Mouse (Mus musculus): ENCODE results near the gene Hspb7.

Hspb7 gene

DNA sequence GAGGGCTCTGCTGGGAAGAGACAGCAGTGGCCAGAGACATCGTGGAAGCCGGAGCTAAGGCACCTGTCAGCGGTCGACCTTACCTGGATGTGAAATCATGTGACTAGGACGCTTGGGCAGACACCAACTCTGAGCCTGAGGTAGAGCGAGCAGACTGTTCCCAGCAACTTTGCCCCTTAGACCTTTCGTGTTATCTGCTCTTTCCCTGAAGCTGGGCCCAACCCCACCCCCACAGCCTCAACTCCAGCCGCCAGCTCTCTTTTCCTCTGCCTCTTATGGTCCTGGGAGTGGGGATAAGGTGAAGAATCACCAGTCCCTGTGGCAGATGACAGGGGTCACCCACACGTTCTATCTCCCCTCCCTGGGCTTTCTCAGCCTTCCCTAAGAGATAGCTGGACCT lies 307 bp downstream of the Hspb7 start:
- no peak for DNase-seq

GRCm38 (mm10) chr4:141421423-141421822 lies 844 bp downstream of the Hspb7 start:
- DNase-seq = no peak

DNA sequence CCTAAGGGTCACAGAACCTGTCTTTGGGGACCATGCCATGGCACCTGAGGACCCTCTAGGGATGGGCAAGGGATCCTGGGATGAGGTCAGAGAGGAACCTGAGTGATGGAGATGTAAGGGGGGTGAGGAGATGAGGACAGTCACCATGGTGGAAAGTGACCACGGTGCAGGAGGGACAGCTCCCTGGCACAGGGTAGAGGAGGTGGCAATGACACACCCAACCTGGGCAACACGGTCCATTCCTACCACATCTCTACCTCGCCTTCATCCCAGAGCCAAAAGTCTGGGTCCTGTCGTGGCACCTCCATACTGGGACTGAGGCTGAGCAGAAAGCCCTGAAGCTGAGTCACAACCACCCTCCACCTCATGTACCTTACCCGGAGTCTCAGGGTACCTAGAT lies 2.3 kb downstream of the Hspb7 start:
- no peak for DNase-seq

DNA sequence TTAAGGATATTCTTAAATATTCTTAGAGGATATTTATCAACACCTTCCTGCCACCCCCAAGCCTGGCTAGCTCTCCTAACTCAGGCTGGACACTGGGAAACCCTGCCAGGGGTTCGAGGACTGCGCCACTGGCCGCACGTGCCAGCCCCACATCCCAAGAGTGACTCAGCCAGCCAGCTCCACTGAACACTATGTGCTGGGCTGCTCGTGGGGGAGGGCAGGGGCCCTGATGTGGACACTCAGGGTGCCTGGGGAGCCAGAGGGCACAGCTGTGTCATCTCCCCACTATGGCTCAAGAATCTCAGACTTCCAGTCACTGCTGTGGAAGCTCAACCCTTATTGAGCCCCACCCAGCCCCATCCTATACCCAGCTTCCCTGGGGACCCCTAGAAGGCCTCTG lies 2.7 kb downstream of the Hspb7 start:
- DNase-seq = no peak

DNA sequence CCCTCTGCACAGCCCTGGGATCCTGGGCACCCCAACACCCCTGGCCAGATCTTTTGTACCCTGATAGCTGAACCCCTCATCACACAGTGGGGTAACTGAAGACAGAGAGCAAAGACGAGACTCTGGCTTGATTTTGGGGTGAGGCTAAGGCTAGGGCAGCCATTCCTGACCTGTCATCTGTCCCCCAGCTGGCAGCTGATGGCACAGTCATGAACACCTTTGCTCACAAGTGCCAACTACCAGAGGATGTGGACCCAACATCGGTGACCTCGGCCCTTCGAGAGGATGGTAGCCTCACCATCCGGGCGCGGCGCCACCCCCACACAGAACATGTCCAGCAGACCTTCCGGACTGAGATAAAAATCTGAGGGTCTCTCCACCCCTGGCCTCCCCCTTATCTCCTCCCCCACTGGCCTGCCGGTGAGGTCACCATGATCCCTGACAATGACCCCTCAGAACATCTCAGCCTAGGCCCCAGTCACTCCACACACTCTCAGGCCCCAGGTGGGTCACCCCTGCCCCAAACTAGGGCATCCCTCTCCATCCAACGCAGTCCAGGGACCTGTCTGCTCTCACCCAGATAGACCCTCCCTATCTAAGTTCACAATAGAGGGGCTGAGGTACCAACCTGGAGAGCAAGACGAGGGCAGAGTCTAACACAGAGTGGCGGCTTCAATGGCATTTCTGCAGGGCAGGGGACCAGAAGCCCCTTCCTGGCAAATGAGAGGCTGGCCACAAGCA lies 3.3 kb downstream of the Hspb7 start:
- DNase-seq = no peak

DNA sequence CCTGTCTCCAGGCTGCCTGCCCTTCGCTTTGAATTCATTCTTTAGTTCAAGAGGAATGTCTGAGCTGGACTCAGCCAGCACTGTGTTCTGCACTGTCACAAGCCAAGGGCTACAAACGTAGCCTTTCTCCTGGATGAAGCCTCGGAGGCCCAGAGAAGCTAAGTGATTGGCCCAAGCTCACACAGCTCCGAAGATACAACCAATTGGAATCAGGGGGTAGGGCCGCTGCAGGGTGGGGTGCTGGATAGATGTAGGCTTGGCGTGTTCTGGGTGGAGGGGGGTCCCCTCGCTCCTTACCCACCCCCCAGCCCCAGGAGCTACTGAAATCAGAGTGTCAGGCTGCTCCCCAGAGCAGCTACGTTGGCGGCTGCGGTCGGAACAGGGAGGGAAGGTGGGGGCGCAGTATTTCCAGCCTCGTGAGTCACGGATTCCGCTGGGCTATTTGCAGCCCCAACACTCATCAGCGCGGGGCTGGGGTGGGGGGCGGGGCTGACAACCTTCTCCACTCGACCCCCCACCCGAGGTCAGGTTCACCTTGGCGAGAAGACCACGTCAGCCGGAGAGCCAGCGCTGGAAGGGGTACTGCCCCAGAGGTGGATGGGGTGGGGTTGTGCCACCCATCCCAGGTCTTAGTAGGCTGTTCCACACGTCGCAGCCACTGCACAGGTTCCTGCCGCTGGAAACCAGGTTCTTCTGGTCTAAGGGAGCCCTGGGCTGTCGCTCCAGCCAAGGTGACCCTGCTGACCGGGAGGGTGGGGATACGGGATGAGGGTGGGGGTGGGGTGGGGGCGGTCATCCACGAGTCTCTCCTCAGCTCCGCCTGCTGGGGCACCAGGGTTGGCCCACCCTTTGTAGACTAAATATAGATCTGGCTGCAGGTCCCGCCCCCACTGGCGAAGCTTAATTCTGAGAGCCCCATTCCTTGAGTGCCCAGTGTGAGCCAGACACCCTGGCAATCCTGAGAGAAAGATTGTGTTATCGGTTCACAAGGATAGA lies 5.2 kb downstream of the Hspb7 start:
- DNase-seq = peak; percentile 63

DNA sequence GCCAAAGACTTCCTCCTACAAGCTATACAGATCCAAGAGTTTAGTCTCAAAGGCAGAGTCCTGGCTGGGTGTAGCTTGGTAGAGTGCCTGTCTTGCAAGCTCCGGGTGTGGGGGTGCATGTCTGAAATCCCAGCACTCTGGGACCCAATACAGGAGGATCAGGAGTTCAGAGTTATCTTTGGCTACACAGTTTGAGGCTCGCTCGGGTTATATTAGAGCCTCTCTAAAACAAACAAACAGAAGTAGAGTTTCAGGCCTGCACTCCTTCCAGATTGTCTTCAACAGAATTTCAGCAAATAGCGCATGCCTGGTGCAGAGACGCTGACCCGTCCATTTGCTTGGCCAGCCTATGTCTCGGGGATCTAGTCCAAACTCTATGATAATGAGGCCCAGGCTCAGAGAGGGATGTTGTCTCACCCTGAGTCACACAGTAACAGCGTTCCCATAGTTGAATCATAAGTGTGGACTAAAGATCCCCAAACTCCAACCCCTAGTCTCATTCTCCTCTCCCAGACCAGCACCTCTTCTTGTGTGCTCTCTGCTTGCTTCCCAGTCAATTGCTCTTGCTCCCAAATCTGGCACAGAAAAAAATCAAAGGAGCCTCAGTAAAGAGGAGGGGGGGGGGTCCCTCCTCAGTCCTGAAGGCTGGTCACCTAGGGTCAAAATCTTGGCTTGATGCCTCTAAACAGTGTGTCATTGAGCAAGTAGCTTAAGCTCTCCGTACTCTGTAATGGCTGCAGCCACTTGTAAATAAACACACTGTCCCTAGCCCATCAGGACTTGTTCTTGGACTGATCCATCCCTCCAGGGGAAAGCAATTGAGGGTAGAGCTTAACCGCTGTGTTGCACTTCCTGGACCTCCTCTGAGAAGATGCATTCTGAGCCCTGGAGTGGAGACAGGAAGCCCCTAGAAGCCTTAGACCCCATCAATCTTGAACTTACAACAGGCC lies 6.5 kb downstream of the Hspb7 start:
- no peak for DNase-seq

GRCm38 (mm10) chr4:141427921-141428320 lies 7.3 kb downstream of the Hspb7 start:
- DNase-seq = no peak

- no peak for DNase-seq
These were observed 8.8 kb downstream of the Hspb7 start for GRCm38 (mm10) chr4:141429381-141429780.

- peak; percentile 25 for DNase-seq
These were observed 9.3 kb downstream of the Hspb7 start for GRCm38 (mm10) chr4:141429847-141430246.

- DNase-seq = peak; percentile 52
These were observed 10.4 kb downstream of the Hspb7 start for GRCm38 (mm10) chr4:141430997-141431396.

- no peak for DNase-seq
These were observed 12.1 kb downstream of the Hspb7 start for GRCm38 (mm10) chr4:141432666-141433065.

DNA sequence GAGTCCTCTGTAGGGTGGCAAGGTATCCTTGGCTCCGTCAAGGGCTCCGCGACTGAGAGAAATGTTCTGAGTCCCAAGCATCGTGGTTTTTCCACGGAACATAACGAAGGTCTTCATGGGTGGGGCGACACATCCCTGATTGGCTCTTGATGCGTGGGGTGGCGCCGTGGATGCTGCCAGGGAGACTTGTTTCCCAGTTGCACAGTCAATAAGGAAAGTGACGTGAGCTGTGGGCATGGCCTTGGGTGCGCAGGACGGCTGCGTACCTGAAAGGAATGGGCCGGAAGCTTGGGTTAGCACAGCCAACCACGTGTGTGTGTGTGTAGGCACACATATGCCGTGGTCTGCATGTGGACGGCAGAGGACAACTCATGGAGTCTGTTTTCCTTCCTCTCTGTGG lies 12.6 kb downstream of the Hspb7 start:
- DNase-seq = no peak

DNA sequence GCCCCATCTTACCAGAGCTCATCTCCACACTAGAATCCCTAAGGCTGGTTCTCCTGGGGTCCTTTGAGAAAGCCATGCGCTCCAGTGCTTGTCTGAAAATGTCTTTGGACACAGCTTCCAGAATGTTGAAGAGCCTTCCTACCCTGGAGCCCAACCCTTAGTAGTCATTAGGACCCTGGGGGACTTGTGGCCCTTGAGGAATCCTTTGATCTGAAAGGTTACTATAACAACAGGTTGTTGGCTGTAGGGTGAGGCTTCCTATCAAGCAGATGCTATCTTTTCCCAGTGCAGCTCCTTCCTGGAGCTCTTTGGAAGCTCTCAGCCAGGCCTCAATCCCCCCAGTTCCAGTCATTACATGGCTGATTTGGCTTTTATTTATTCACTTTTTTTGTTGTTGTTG lies 15.4 kb downstream of the Hspb7 start, which contains the start of gene Srarp:
Srarp (minus strand) TSS at position 132 of the 400 bp plus-strand sequence.
- DNase-seq = no peak

DNA sequence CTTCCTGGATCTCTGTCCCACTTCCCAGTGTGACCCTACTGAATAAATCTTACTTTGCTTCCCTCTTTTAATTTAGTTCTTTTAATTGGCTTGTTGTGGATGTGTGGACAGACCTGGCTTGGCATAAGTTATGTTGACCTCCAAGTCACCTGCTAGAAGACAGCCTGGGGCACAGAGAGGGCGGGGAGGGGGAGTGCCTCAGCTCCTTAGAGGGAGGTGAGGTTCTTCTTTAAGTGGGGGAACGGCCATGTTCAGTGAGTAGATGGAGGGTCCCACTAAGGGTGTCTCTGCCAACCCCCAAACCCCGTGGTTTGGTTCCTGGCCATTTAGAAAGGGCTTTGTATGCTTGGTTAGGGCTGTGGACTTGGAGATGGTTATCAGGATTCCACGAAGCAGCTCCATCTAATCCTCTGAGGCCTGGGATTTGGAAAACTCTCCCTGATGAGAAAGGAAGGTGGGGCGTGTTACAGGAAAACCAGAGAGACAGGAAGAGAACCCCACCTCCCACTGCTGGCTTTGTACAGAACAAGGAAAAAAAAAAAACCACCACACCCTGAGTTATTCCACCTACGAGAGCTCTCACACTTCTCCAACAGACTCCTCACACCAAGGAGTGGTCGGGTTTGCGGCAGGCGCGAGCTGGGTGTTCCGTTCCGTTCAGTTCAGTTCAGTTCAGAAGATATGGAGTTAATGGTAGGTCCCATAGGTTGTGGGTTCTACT lies 18.7 kb downstream of the Hspb7 start:
- no peak for DNase-seq

DNA sequence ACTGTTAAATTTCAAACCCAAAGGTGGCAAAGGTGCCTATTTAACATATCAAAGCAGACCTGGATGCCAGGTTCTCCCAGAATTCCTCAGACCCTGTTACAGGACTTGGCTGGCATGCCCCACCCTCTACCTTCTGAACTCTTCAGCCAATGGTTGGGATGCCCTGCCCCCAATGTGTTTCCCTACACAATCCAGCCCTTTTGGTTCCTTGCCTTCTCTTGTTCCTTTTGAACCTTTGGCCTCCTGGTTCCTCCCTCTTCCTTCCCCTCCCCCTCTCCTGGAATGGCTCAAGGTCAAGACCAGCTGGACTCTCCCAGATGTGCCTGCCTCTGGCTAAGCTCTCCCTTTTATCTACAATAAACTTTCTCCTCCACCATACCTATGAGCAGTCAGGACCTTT lies 20.3 kb downstream of the Hspb7 start:
- DNase-seq = no peak

DNA sequence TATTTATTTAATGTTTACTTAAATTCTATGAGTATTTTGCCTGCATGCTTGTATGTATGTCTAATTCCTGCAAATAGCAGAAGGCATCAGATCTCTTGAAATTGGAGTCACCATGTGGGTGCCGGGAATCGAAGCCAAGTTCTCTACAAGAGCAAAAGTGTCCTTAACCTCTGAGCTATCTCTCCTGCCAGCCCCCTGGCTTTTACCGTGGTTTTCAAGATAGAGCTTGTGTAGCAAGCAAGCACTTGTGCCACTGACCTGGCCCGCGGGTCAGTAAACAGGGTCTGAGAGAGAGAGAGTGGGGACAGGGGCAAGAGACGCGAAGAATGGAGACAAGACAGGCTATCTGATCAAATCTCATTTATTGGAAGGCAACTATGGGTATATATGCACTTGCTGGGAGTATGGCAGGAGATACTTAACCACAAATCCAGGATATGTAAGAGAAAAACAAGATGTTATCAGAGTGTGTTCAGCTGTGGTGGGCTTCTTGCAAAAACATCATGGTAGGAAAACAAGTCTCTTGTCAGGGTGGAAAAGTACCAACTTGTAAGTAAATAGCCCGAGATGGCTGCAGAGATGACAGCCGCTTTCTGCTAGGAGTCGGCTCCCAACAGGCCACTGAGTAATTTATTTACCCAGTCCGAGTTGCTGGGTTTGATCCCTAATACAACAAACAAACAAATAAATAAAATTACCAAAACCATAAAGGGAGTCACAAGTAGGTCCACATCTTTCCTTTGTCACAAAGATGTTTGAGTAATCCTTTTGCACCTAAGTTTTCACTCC lies 23.3 kb downstream of the Hspb7 start:
- no peak for DNase-seq

- DNase-seq = peak; percentile 88
These were observed 24.1 kb downstream of the Hspb7 start, which contains the start of gene Zbtb17 for GRCm38 (mm10) chr4:141444451-141445327. Gene Zbtb17, plus strand, starts transcription at chr4:141444654.

GRCm38 (mm10) chr4:141445328-141445720 lies 24.7 kb downstream of the Hspb7 start:
- no peak for DNase-seq

GRCm38 (mm10) chr4:141446211-141446610 lies 25.6 kb downstream of the Hspb7 start:
- DNase-seq = no peak
